Mouse (Mus musculus) T-helper 2 cell (primary cell): Measurements from ENCODE around the gene Ccdc181.

ENCODE experiments used
- in situ Hi-C: fragments of 300-600 bp; cut with MboI, MseI; formaldehyde crosslinking; loops from one replicate; pipeline ENCODE4 v1.15.1; 2025; ENCODE audit warnings: high pct_unique_total_duplicates

Gene Ccdc181

GRCm38 (mm10) chr1:164327764-164328163 is 52.4 kb downstream of the Ccdc181 start:
- in situ Hi-C loops: loop anchor here (5.0 kb wide), 1 partner anchor 80 kb away; no protein-coding TSS in a partner anchor

DNA sequence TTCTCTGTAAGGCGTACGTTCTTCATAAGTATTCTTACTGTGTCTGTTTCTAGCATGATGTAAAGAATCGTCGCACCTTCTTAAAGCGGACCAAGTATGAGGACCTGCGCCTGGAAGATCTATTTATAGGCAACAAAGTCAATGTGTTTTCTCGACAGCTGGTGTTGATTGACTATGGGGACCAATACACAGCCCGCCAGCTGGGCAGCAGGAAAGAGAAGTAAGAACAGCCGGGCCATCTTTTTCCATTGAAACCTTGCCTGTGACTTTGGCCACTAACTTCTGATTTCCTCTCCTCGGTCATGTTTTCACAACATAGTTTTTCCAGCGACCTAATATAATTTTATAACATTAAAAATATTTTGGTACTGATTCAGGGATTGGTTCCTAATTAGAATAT is 57.2 kb downstream of the Ccdc181 start:
- in situ Hi-C loops: no loop called here

- in situ Hi-C loops: no loop called here
Observed at GRCm38 (mm10) chr1:164335435-164335834, 60.0 kb downstream of the Ccdc181 start.

DNA sequence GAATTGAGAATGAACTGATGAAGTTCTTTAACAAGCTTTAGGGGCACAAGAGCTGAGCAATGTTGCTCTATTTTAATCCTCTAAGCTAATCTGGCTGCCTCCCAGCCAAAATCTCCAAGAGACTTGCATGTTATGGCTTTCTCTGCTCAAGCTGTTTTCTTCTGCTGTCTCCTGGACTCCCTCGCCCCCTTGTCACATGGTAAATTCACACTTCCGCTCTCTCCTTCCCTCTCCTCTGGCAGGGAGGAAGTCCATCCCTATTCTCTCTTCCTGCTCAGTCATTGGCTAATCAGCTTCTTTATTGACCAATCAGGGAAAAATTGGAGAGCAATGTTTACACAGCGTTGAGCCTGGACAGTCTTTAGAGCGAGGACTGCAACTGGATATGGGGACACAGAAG is 60.5 kb downstream of the Ccdc181 start:
- in situ Hi-C loops: no loop called here
